Mouse (Mus musculus) MEL (cell line): Measurements from ENCODE around the gene Gm17606. TPM values are rescaled to one million over a fixed set of nuclear protein-coding genes. Genes with fewer than 3 reads are reported as not detected.

Experiments
- DNase-seq: peaks from one replicate; pipeline ENCODE4 v3.0.0; 2011; ENCODE audit warnings: low read depth, low spot score
- H3K27ac ChIP-seq: 2 replicates; pipeline ENCODE4 v1.5.1; 2012; ENCODE audit warnings: low read depth, mild to moderate bottlenecking, control low read depth, low read length, moderate library complexity; ENCODE audit not compliant: control insufficient read depth
- H3K27me3 ChIP-seq, 2 experiments: fragments of 150-350 bp in 1 of 2; sonication (generic) in 1 of 2; 2 replicates each; pipeline ENCODE4 v1.6.1; 2012; ENCODE audit warnings: low read length in 2 of 2, mild to moderate bottlenecking in 2 of 2, improper control_type of control experiment in 1 of 2, moderate library complexity in 1 of 2; ENCODE audit not compliant: insufficient read depth in 2 of 2, control insufficient read depth in 1 of 2
- H3K36me3 ChIP-seq, 2 experiments: 2 replicates each; pipeline ENCODE4 v1.6.1; 2012 to 2014; ENCODE audit warnings: low read length in 2 of 2, improper control_type of control experiment in 1 of 2, inconsistent platforms in 1 of 2, mild to moderate bottlenecking in 1 of 2; ENCODE audit not compliant: insufficient read depth in 2 of 2, control insufficient read depth in 1 of 2
- H3K4me1 ChIP-seq, 2 experiments: fragments of 150-350 bp in 1 of 2; sonication (generic) in 1 of 2; 2 replicates each; pipeline ENCODE4 v1.6.1; 2012; ENCODE audit warnings: low read length in 2 of 2, improper control_type of control experiment in 1 of 2, mild to moderate bottlenecking in 1 of 2; ENCODE audit not compliant: insufficient read depth in 2 of 2, control insufficient read depth in 1 of 2
- H3K4me3 ChIP-seq, 2 experiments: fragments of 150-350 bp in 1 of 2; sonication (generic) in 1 of 2; 2 replicates each; pipeline ENCODE4 v1.5.1; 2012; ENCODE audit warnings: low read depth in 2 of 2, low read length in 2 of 2, mild to moderate bottlenecking in 2 of 2, moderate library complexity in 2 of 2, control low read depth in 1 of 2, improper control_type of control experiment in 1 of 2; ENCODE audit not compliant: control insufficient read depth in 1 of 2, insufficient read depth in 1 of 2
- H3K79me2 ChIP-seq: 2 replicates; pipeline ENCODE4 v1.6.1; 2012; ENCODE audit warnings: mild to moderate bottlenecking, low read length, moderate library complexity; ENCODE audit not compliant: control insufficient read depth, poor library complexity, insufficient read depth
- H3K9ac ChIP-seq: 2 replicates; pipeline ENCODE4 v1.6.1; 2012; ENCODE audit warnings: low read depth, mild to moderate bottlenecking, control low read depth, low read length, moderate library complexity; ENCODE audit not compliant: control insufficient read depth, poor library complexity, severe bottlenecking
- H3K9me3 ChIP-seq: fragments of 150-350 bp; sonication (generic); replicated peaks from 2 replicates; pipeline ENCODE4 v1.6.1; 2012; ENCODE audit warnings: mild to moderate bottlenecking, low read length, improper control_type of control experiment, moderate library complexity; ENCODE audit not compliant: insufficient read depth
- BHLHE40 ChIP-seq: IDR thresholded peaks from 2 replicates; pipeline ENCODE4 v1.6.1; 2012; ENCODE audit warnings: low read depth, mild to moderate bottlenecking, inconsistent platforms, low read length, improper control_type of control experiment, borderline replicate concordance
- CHD2 ChIP-seq: IDR thresholded peaks from 2 replicates; pipeline ENCODE4 v1.6.1; 2011; ENCODE audit warnings: low read length, improper control_type of control experiment
- CTCF ChIP-seq, 3 experiments: IDR thresholded peaks in 2 of 3; conservative IDR thresholded peaks in 1 of 3; 2 replicates each; pipeline ENCODE4 v1.5.1; 2011 to 2012; ENCODE audit warnings: low read length in 3 of 3, low read depth in 2 of 3, mild to moderate bottlenecking in 2 of 3, improper control_type of control experiment in 1 of 3, inconsistent platforms in 1 of 3, mixed read lengths in 1 of 3, moderate library complexity in 1 of 3; ENCODE audit not compliant: control insufficient read depth in 1 of 3, insufficient read depth in 1 of 3, poor library complexity in 1 of 3, severe bottlenecking in 1 of 3
- E2F4 ChIP-seq: IDR thresholded peaks from 2 replicates; pipeline ENCODE4 v1.6.1; 2011; ENCODE audit warnings: low read depth, low read length, improper control_type of control experiment, borderline replicate concordance
- EP300 ChIP-seq, 2 experiments: IDR thresholded peaks; 2 replicates each; pipeline ENCODE4 v1.6.1; 2011; ENCODE audit warnings: improper control_type of control experiment in 2 of 2, low read length in 2 of 2, low read depth in 1 of 2, mild to moderate bottlenecking in 1 of 2
- ETS1 ChIP-seq: IDR thresholded peaks from 2 replicates; pipeline ENCODE4 v1.6.1; 2012; ENCODE audit warnings: low read depth, mild to moderate bottlenecking, inconsistent platforms, low read length, improper control_type of control experiment, moderate library complexity
- GABPA ChIP-seq: IDR thresholded peaks from 2 replicates; pipeline ENCODE4 v1.6.1; 2012; ENCODE audit warnings: low read depth, mild to moderate bottlenecking, inconsistent platforms, low read length, improper control_type of control experiment, moderate library complexity
- GATA1 ChIP-seq: IDR thresholded peaks from 2 replicates; pipeline ENCODE4 v1.6.1; 2011; ENCODE audit warnings: low read depth, low read length, improper control_type of control experiment
- JUND ChIP-seq: IDR thresholded peaks from 2 replicates; pipeline ENCODE4 v1.6.1; 2011; ENCODE audit warnings: low read depth, mild to moderate bottlenecking, improper control_type of control experiment, low read length
- KAT2A ChIP-seq: conservative IDR thresholded peaks from 2 replicates; pipeline ENCODE4 v1.6.1; 2012; ENCODE audit warnings: low read depth, low read length, improper control_type of control experiment, inconsistent platforms
- MAX ChIP-seq: IDR thresholded peaks from 2 replicates; pipeline ENCODE4 v1.6.1; 2011; ENCODE audit warnings: low read length, improper control_type of control experiment
- MAZ ChIP-seq: IDR thresholded peaks from 2 replicates; pipeline ENCODE4 v1.6.1; 2012; ENCODE audit warnings: low read depth, mild to moderate bottlenecking, inconsistent platforms, low read length, improper control_type of control experiment
- MEF2A ChIP-seq: IDR thresholded peaks from 2 replicates; pipeline ENCODE4 v1.6.1; 2014; ENCODE audit warnings: low read depth, mild to moderate bottlenecking, inconsistent platforms, low read length, improper control_type of control experiment; ENCODE audit not compliant: poor library complexity, insufficient replicate concordance, severe bottlenecking; ENCODE audit errors: extremely low read depth
- MXI1 ChIP-seq: IDR thresholded peaks from 2 replicates; pipeline ENCODE4 v1.6.1; 2011; ENCODE audit warnings: mild to moderate bottlenecking, low read depth, low read length, improper control_type of control experiment
- MYB ChIP-seq: IDR thresholded peaks from 2 replicates; pipeline ENCODE4 v1.6.1; 2011; ENCODE audit warnings: mild to moderate bottlenecking, low read depth, low read length, improper control_type of control experiment
- MYC ChIP-seq: IDR thresholded peaks from 2 replicates; pipeline ENCODE4 v1.6.1; 2011; ENCODE audit warnings: low read depth, mild to moderate bottlenecking, low read length, improper control_type of control experiment, moderate library complexity
- NELFE ChIP-seq: IDR thresholded peaks from 2 replicates; pipeline ENCODE4 v1.6.1; 2011; ENCODE audit warnings: low read depth, low read length, improper control_type of control experiment
- NRF1 ChIP-seq: IDR thresholded peaks from 2 replicates; pipeline ENCODE4 v1.6.1; 2014; ENCODE audit warnings: low read depth, mild to moderate bottlenecking, inconsistent platforms, low read length, improper control_type of control experiment, moderate library complexity; ENCODE audit not compliant: poor library complexity, insufficient read depth, severe bottlenecking
- POLR2A ChIP-seq, 2 experiments: IDR thresholded peaks; 2 replicates each; pipeline ENCODE4 v1.6.1; 2011 to 2012; ENCODE audit warnings: low read length in 2 of 2, mild to moderate bottlenecking in 2 of 2, control low read depth in 1 of 2, improper control_type of control experiment in 1 of 2, low read depth in 1 of 2, moderate library complexity in 1 of 2; ENCODE audit not compliant: control insufficient read depth in 1 of 2, insufficient read depth in 1 of 2, poor library complexity in 1 of 2
- POLR2AphosphoS2 ChIP-seq: IDR thresholded peaks from 2 replicates; pipeline ENCODE4 v1.6.1; 2011; ENCODE audit warnings: low read length, improper control_type of control experiment
- POLR2AphosphoS5 ChIP-seq: IDR thresholded peaks from 2 replicates; pipeline ENCODE4 v1.6.1; 2012; ENCODE audit warnings: low read depth, borderline replicate concordance, mild to moderate bottlenecking, inconsistent platforms, low read length, moderate library complexity, mixed read lengths
- RCOR1 ChIP-seq: IDR thresholded peaks from 2 replicates; pipeline ENCODE4 v1.6.1; 2012; ENCODE audit warnings: low read depth, mild to moderate bottlenecking, inconsistent platforms, low read length, improper control_type of control experiment
- SIN3A ChIP-seq: IDR thresholded peaks from 2 replicates; pipeline ENCODE4 v1.6.1; 2012; ENCODE audit warnings: low read length, improper control_type of control experiment, inconsistent platforms
- SMC3 ChIP-seq: IDR thresholded peaks from 2 replicates; pipeline ENCODE4 v1.6.1; 2011; ENCODE audit warnings: low read depth, low read length, improper control_type of control experiment
- TAL1 ChIP-seq: IDR thresholded peaks from 2 replicates; pipeline ENCODE4 v1.6.1; 2012; ENCODE audit warnings: mild to moderate bottlenecking, inconsistent platforms, low read length, moderate library complexity, mixed read lengths
- TCF12 ChIP-seq: IDR thresholded peaks from 2 replicates; pipeline ENCODE4 v1.6.1; 2014; ENCODE audit warnings: low read depth, mild to moderate bottlenecking, inconsistent platforms, low read length, improper control_type of control experiment, moderate library complexity
- UBTF ChIP-seq: IDR thresholded peaks from 2 replicates; pipeline ENCODE4 v1.6.1; 2012; ENCODE audit warnings: low read depth, mild to moderate bottlenecking, inconsistent platforms, low read length, improper control_type of control experiment, moderate library complexity, borderline replicate concordance; ENCODE audit not compliant: insufficient read depth
- USF1 ChIP-seq: IDR thresholded peaks from 2 replicates; pipeline ENCODE4 v1.6.1; 2014; ENCODE audit warnings: low read depth, mild to moderate bottlenecking, inconsistent platforms, low read length, improper control_type of control experiment, moderate library complexity
- ZKSCAN1 ChIP-seq: IDR thresholded peaks from 2 replicates; pipeline ENCODE4 v1.6.1; 2012; ENCODE audit warnings: low read depth, mild to moderate bottlenecking, inconsistent platforms, low read length, improper control_type of control experiment, moderate library complexity
- ZMIZ1 ChIP-seq: IDR thresholded peaks from 2 replicates; pipeline ENCODE4 v1.6.1; 2012; ENCODE audit warnings: low read depth, mild to moderate bottlenecking, inconsistent platforms, low read length, improper control_type of control experiment, moderate library complexity
- polyA plus RNA-seq, 2 experiments: library from polyadenylated mRNA; stranded (reverse) in 1 of 2; unstranded in 1 of 2; fragments of >175 nt in 1 of 2; fragments of >200 nt in 1 of 2; gene quantifications; 2 replicates each; pipeline versions ENCODE4 v1.2.1 to v1.2.4; 2012; ENCODE audit warnings: low replicate concordance in 2 of 2, low read depth in 1 of 2; ENCODE audit not compliant: insufficient read length in 2 of 2, insufficient read depth in 1 of 2, missing spikeins in 1 of 2
- total RNA-seq: library from RNA; depleted of rRNA; stranded (reverse); fragments of 300-350 nt; gene quantifications from 2 replicates; pipeline ENCODE4 v1.2.3, GENCODE M21; 2012

Gene Gm17606
- total and polyA plus RNA-seq, 3 experiments: 0.99 TPM; not detected in 2

DNA sequence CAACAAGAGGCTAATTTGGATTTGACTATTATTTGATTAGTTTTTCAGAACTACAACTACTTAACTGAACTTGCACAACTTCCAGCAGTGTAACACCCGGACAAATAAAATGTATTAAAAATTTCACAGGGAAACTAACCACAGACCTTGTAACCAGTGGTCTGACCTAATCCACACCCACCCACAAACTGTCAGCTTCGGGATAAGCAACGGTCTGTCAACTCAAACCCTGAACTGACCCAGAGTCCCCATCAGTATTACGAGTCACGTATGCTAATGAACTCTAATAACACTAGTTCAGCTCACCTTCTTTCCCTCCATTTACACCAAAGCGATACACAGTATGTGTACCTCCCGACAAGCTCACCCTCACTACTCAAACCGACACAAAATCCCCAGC is 44.7 kb downstream of the Gm17606 start:
- Histone ChIP-seq H3K4me1 (peaks cover 2 to 8% of the 10 kb centered on the region in 2 experiments; a peak in 3 of 4 replicates), H3K79me2 (peaks cover 51% of the 10 kb centered on the region), H3K36me3 (peaks cover 1 to 27% of the 10 kb centered on the region in 2 experiments)
- peak; percentile 67 for TF ChIP-seq MYB
- TF ChIP-seq JUND: no peak
- TF ChIP-seq EP300 (IDR thresholded peaks at IDR 0.05; ENCODE audit: low read depth in 1 of 2, low read length in 2 of 2): peak in 1 of 2 experiments; percentile 48; a peak in 1 of 4 replicates
- no peak for TF ChIP-seq POLR2AphosphoS2
- TF ChIP-seq, all 39 proteins: peak for 2
- H3K27ac ChIP-seq: peak overlapping the region; percentile 97
- DNase-seq: no peak
- H3K4me3 ChIP-seq: peak overlapping the region; percentile 66 to 79
- peak overlapping the region; percentile 93 for H3K9ac ChIP-seq
- no peaks in the 10 kb centered on the region for H3K9me3 ChIP-seq
- no peaks in the 10 kb centered on the region for H3K27me3 ChIP-seq

DNA sequence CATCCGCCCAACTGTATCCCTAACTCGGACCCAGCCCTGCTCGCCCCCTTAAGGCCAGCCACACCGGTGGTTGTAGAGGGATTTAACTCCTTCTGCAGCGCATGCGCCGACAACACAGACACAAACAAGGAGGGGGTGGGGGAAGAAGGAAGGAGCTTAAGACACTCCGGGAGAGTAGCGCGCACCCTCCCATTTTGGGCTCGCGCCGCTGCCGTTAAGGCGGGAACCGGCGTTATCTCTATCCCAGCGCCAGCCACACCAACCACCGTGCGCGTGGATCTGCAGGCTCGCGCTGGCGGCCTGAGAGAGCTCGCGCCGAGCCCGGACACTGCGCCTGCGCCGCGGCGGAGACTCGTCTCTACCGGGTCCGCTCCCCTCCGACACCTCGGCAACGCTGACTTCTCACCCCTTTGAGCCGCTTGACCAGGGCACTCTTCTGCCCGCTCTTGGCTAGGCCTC is 45.3 kb downstream of the Gm17606 start, which contains the start of gene 1700123O20Rik:
1700123O20Rik (plus strand) TSS at position 154 of the 459 bp plus-strand sequence.
- H3K9ac ChIP-seq: peak within 1 kb of the TSS; percentile 93
- peaks cover 51% of the 10 kb centered on the region for H3K79me2 ChIP-seq
- no peaks in the 10 kb centered on the region for H3K27me3 ChIP-seq
- no peaks in the 10 kb centered on the region for H3K9me3 ChIP-seq
- peak within 1 kb of the TSS; percentile 79 to 98 for H3K4me3 ChIP-seq
- peak; percentile 96 for DNase-seq
- peak within 1 kb of the TSS; percentile 97 for H3K27ac ChIP-seq
- H3K36me3 ChIP-seq: peaks cover 1 to 27% of the 10 kb centered on the region in 2 experiments
- peaks cover 2 to 8% of the 10 kb centered on the region in 2 experiments; a peak in 3 of 4 replicates for H3K4me1 ChIP-seq
- TF ChIP-seq MYC: 0 out of 2 replicates have a peak, but pooled peaks have one; percentile 72
- TF ChIP-seq MAZ: peak; percentile 68; the same call in 1 of the 2 replicates
- TF ChIP-seq POLR2A (IDR thresholded peaks at IDR 0.05; ENCODE audit: control insufficient read depth in 1 of 2, insufficient read depth in 1 of 2, low read depth in 1 of 2, low read length in 2 of 2, poor library complexity in 1 of 2): peak in 1 of 2 experiments; percentile 86; a peak in 1 of 4 replicates
- no peak for TF ChIP-seq ETS1
- TF ChIP-seq SMC3: no peak
- no peak for TF ChIP-seq USF1
- no peak for TF ChIP-seq TAL1
- TF ChIP-seq CTCF (IDR thresholded peaks at IDR 0.05 in 2 of 3, conservative IDR thresholded peaks at IDR 0.05 in 1 of 3; ENCODE audit: control insufficient read depth in 1 of 3, insufficient read depth in 1 of 3, low read depth in 2 of 3, low read length in 3 of 3, poor library complexity in 1 of 3, severe bottlenecking in 1 of 3): peak in 1 of 3 experiments; percentile 23; a peak in 1 of 6 replicates
- TF ChIP-seq KAT2A: no peak; the same call in 1 of the 2 replicates
- peak; percentile 80; the same call in 1 of the 2 replicates for TF ChIP-seq SIN3A
- no peak for TF ChIP-seq MEF2A
- no peak; the same call in 1 of the 2 replicates for TF ChIP-seq MXI1
- TF ChIP-seq POLR2AphosphoS2: peak; percentile 7; the same call in 1 of the 2 replicates
- TF ChIP-seq RCOR1: no peak
- TF ChIP-seq POLR2AphosphoS5: no peak
- TF ChIP-seq ZKSCAN1: no peak
- no peak for TF ChIP-seq TCF12
- TF ChIP-seq EP300 (IDR thresholded peaks at IDR 0.05; ENCODE audit: low read depth in 1 of 2, low read length in 2 of 2): peak in 1 of 2 experiments; percentile 39; a peak in 1 of 4 replicates
- 0 out of 2 replicates have a peak, but pooled peaks have one; percentile 23 for TF ChIP-seq UBTF
- TF ChIP-seq MAX: peak; percentile 62; the same call in 1 of the 2 replicates
- TF ChIP-seq ZMIZ1: no peak
- TF ChIP-seq GATA1: 0 out of 2 replicates have a peak, but pooled peaks have one; percentile 20
- no peak for TF ChIP-seq BHLHE40
- TF ChIP-seq E2F4: peak; percentile 78; the same call in 1 of the 2 replicates
- TF ChIP-seq CHD2: no peak
- TF ChIP-seq NRF1: peak; percentile 80
- no peak for TF ChIP-seq GABPA
- TF ChIP-seq NELFE: peak; percentile 76
- TF ChIP-seq MYB: no peak; the same call in 1 of the 2 replicates
